Mouse (Mus musculus) lung, adult 2 months (tissue): ENCODE measurements around the gene Mbnl2. TPM values are rescaled to one million over a fixed set of nuclear protein-coding genes. Genes with fewer than 3 reads are reported as not detected.

Experiments
- DNase-seq: peaks from one replicate; pipeline ENCODE4 v3.0.0; 2022
- H3K4me1 ChIP-seq: fragments of 200-500 bp; 2 replicates; pipeline ENCODE4 v1.6.1; 2011; ENCODE audit warnings: low read length; ENCODE audit not compliant: control insufficient read depth, insufficient read depth
- H3K4me3 ChIP-seq: fragments of 200-500 bp; replicated peaks from 2 replicates; pipeline ENCODE3; 2011; ENCODE audit warnings: low read depth, mild to moderate bottlenecking, control low read depth, low read length; ENCODE audit errors: extremely low read depth
- CTCF ChIP-seq: fragments of 200-500 bp; IDR thresholded peaks from 2 replicates; pipeline ENCODE4 v1.5.1; 2011; ENCODE audit warnings: mild to moderate bottlenecking, low read length, control low read depth; ENCODE audit not compliant: insufficient read depth
- POLR2A ChIP-seq: fragments of 200-500 bp; IDR thresholded peaks from 2 replicates; pipeline ENCODE4 v1.6.1; 2011; ENCODE audit warnings: low read depth, mild to moderate bottlenecking, control low read depth, low read length, borderline replicate concordance; ENCODE audit errors: extremely low read depth
- WGBS: fragments of 180-500 bp; shearing (Covaris S2); methylation state at CpG from one replicate; pipeline ENCODE4 v1.1.7; 2018; 5-methylcytosine and 5-hydroxymethylcytosine counted together
- polyA plus RNA-seq: library from polyadenylated mRNA; depleted of rRNA; stranded (reverse); fragments of >200 nt; gene quantifications from 2 replicates; pipeline ENCODE4 v1.2.3, GENCODE M21; 2012

Mbnl2 gene
- polyA plus RNA-seq, 1 experiment, result 130 TPM

DNA sequence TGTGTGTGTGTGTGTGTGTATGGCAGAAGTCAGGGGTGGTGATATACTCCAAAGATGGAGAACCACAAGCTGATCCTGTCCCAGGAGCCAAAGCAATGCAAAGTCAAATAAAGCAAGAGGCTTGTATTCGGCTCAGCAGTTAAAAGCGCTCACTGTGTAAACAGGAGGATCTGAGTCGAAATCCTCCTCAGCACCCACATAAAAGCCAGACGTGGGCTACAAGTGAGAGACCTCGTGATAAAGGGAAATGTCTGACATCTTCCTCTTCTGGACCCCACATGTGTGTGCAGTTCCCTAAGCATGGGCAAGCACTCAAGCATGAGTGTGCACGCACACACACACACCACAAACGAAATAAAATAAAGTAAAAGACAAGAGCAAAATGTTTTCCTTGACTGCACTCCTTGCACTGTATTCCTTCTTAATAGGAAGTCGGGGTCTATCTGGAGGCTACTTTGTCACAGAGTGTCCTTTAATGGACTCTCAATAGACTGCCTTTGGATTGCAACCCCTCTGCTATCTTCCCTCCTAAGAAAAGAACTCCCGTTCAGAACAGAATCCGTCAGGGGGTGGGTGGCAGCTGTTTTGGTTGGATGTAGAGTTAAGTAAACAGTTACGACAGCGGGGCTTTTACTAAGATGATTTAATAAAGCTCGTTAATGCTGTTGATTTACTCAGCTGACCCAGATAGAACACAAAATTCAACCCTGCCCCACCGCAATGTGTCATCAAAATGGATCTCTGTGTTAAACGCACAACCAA lies 18.7 kb upstream of the Mbnl2 start:
- Histone ChIP-seq H3K4me3 (no peak overlapping the region), H3K4me1 (no peaks in the 10 kb centered on the region)
- no peak for DNase-seq
- TF ChIP-seq CTCF (no peak), POLR2A (no peak)
- 45% methylated on average over 15 of the region's 15 CpGs for WGBS

DNA sequence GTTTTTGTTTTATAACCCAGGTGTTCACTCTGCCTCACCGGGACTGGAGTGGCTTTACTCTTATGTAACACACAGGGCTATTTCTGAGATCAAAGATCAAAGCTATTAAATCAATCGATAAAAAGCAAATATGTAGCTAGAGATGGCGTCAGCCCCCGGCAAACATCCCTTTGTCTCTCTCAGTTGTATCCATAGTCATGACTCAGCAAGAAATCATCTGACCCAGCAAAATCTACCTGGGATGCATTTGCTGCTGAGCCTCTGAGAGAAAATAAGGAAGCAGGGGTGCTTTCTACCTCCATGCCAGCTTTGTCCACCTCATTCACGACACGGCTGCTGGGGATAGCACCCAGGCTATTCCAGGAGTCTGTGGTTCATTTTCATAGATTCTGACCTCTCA lies 18.0 kb upstream of the Mbnl2 start:
- TF ChIP-seq CTCF (no peak), POLR2A (no peak)
- DNase-seq, result no peak
- WGBS, result 69% methylated on average over 6 of the region's 6 CpGs
- Histone ChIP-seq H3K4me3 (no peak overlapping the region), H3K4me1 (no peaks in the 10 kb centered on the region)

DNA sequence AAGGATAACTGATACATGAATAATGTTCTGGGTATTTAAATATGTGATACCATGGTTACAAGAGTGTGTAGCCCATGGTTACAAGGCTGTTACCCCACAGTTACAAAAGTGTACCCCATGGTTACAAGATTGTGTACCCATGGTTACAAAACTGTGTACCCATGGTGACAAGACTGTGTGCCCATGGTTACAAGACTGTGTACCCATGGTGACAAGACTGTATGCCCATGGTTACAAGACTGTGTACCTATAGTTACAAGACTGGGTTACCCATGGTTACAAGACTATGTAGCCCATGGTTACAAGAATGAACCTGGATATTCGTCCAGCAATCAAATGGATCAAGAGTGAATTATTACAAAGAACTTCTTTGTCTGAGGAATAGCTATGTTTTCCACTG lies 16.0 kb upstream of the Mbnl2 start:
- Histone ChIP-seq H3K4me3 (no peak overlapping the region), H3K4me1 (peaks cover 3% of the 10 kb centered on the region; the same call in 1 of the 2 replicates)
- no peak for DNase-seq
- TF ChIP-seq POLR2A (no peak), CTCF (no peak)
- WGBS, result 66% methylated on average over 1 of the region's 1 CpGs

DNA sequence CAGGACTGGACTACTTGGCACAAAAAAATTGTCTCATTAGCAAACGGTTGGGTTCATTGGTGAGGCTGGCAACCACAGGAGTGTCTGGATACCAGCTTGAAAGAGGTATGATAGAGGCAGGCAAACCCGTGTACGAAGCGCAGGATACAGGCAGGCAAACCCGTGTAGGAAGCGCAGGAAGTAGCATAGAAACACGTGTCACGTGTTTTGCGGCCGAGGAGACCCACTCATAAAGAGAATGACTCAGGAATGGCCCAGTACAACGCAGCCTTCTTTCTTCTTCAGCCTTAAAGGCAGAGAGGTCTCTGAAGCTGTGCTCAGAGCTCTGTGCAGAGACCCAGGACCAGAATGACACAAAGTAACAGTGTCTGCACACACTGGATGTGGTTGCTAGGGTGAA lies 13.9 kb upstream of the Mbnl2 start:
- DNase-seq, result no peak
- TF ChIP-seq CTCF, result no peak
- H3K4me1 ChIP-seq, result peaks cover 3% of the 10 kb centered on the region; the same call in 1 of the 2 replicates
- WGBS, result 88% methylated on average over 11 of the region's 11 CpGs
- H3K4me3 ChIP-seq, result no peak overlapping the region

DNA sequence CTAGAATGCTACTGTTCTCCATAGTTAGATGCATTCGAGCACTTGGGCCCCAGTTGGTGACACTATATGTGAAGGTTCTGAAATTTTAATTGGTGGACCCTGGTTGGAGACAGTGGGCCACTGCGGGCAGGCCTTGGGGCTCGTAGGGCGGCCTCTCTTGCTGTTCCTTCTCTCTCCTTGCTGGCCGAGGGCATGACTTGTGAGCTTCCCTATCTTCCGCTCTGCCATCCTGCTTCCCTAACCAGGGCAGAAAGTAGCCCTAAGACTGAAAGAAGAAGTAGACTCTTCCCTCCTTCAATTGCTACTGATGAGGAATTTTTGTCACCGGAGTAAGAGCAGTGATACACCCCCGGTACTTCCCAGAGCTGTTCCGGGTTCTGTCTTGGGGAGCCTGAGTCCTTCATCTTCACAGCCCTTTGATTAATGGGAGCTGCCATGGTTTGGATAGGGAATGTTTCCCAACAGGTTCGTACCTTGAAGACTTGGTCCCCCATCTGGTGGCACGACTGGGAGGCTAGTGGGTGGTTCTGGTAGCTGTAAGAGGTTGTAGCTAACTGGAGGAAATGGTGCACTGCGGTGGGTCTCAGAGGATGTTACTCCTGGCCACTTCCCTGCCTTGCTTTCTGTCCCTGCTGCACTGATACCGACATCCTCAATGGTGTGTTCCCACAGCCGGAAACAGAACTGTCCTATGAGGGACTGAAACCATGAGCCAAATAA lies 12.6 kb upstream of the Mbnl2 start:
- DNase-seq, result no peak
- 88% methylated on average over 14 of the region's 14 CpGs for WGBS
- TF ChIP-seq CTCF (no peak), POLR2A (no peak)
- H3K4me1 ChIP-seq, result peaks cover 3% of the 10 kb centered on the region; the same call in 1 of the 2 replicates
- no peak overlapping the region for H3K4me3 ChIP-seq

DNA sequence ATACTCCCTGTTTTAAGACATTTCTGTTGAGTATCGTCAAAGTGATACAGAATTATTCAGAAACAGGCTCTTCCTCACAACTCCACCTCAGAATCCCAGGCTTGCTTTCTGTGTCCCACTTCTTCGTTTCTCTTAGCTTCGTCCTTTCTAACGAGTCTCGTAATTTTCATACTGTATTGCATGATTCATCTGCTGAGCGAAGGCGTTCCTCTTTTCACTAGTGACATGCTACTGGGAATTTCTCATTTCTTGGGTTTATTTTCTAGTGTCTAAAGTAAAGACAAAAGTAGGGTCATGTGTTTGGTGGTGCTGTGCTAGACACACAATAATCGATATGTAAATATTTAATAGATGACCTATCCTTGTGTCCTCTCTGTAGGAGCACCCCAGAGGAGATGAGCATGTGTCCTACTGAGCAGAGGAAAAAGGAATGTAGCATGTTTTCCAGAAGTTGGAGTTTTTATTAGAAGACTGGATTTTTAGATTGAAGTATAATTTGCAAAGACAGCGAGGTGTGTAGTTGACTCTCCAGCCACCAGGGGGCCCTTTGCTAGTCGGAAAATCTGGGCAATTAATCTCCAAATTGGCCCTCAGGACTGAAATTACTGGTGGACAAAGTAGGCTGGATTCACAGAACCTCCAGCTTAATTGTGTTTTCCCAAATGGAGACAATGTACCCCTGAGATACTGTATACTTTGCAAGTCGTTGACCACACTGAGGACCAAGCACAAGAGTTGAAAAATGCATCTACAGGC lies 11.9 kb upstream of the Mbnl2 start:
- 71% methylated on average over 11 of the region's 11 CpGs for WGBS
- TF ChIP-seq CTCF, result peak; percentile 66
- no peak for TF ChIP-seq POLR2A
- peaks cover 3% of the 10 kb centered on the region; the same call in 1 of the 2 replicates for H3K4me1 ChIP-seq
- H3K4me3 ChIP-seq, result no peak overlapping the region
- peak; percentile 65 for DNase-seq

DNA sequence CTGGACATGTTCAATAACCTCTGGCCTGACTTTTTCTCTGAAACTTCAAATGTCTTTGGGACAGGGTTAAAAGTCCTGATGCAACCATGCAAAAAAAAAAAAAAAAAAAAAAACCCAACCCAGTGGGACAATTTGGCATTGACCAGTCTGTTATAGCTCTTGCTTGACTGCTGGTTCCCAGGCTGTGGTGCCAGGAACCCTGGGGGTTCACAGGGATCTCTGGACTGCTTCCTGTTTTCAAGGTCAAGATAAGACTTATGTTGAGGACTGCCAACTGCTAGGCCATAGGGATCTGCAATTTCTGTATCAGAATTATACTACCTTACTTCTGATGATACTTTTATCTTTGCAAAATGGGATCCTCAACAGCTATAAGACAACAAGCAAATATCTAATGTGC lies 9.6 kb upstream of the Mbnl2 start:
- no peak overlapping the region for H3K4me3 ChIP-seq
- TF ChIP-seq CTCF (no peak), POLR2A (no peak)
- peaks cover 6% of the 10 kb centered on the region for H3K4me1 ChIP-seq
- DNase-seq, result no peak

DNA sequence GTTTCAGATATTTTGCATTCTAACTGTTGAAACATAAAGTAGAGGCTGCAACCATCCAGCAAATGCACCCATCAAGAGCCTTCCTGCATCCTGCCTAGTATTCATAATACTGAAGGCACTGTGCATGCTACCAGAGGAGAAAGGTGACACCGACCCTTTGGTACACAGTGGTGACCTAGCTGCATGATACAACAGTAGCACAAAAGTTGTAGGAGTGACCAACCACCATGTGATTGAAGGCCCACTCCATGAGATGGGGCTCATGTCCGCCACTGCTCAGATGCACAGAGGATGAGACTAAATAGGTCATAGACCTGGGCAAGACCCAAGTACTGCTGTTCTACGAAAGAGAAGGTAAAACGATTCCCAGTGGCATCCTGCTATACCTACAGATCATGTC lies 8.3 kb upstream of the Mbnl2 start:
- H3K4me1 ChIP-seq, result peaks cover 6% of the 10 kb centered on the region
- H3K4me3 ChIP-seq, result no peak overlapping the region
- TF ChIP-seq POLR2A, result no peak
- no peak for TF ChIP-seq CTCF
- WGBS, result 98% methylated on average over 4 of the region's 4 CpGs
- no peak for DNase-seq

DNA sequence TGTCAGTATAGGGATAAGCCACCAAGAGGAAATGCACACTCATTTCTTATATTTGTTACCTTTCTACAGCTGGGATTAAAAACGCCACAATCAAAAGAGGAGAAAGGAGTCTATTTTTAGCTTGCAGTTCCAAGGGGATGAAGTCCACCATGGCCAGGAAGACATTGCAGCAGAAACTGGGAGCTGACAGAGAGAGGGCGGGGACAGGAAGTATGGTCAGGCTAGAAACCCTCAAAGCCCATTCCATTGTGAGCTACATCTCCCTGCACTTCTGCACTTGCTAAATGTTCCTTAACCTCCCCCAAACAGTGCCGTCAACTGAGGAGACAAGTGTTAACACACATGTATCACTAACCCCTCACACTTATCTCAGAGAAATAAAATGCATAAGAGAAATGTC lies 5.4 kb upstream of the Mbnl2 start:
- no peak for DNase-seq
- WGBS, result 46% methylated on average over 3 of the region's 3 CpGs
- TF ChIP-seq CTCF, result no peak
- no peak for TF ChIP-seq POLR2A
- Histone ChIP-seq H3K4me3 (no peak overlapping the region), H3K4me1 (peaks cover 4% of the 10 kb centered on the region; the same call in 1 of the 2 replicates)

DNA sequence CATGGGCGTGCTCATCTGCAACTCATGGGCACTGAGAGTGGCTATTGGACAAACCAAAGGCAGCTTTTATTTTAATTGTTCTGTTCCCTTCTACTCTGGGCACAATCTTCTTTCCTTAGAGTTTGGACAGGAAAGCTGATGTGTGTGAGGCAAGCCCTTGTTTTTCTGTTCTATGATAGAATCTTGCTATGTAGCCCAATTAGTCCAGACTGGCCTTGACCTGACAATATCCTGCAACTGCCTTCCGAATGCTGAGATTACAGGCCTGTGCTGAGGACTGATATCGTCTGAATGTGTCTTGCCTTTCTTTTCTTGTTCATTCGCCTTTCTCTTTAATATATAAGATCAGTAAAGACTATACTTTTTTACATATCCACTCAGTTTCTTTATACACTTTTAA lies 4.8 kb upstream of the Mbnl2 start:
- no peak for TF ChIP-seq CTCF
- TF ChIP-seq POLR2A, result no peak
- 82% methylated on average over 4 of the region's 4 CpGs for WGBS
- Histone ChIP-seq H3K4me1 (peaks cover 5% of the 10 kb centered on the region; the same call in 1 of the 2 replicates), H3K4me3 (no peak overlapping the region)
- no peak for DNase-seq
